Mouse (Mus musculus): Measurements from ENCODE around the gene Zfp513. TPM values are rescaled to one million over a fixed set of nuclear protein-coding genes. Genes with fewer than 3 reads are reported as not detected.

Gene Zfp513
- polyA plus RNA-seq, 1 experiment from 2014 or later = 6.5 TPM

- no peak for ATAC-seq (ENCODE audit: low FRiP score)
- peaks cover 4% of the 10 kb centered on the region for H3K4me1 ChIP-seq (ENCODE audit: control insufficient read depth, insufficient read depth, low read length)
- peak; percentile 45 for DNase-seq (ENCODE audit: low spot score, missing footprints)
- H3K4me3 ChIP-seq (ENCODE audit: low read depth, low read length) = no peak overlapping the region
- H3K27me3 ChIP-seq (ENCODE audit: control insufficient read depth, insufficient read depth, low read length) = no peaks in the 10 kb centered on the region
- no peaks in the 10 kb centered on the region for H3K9me3 ChIP-seq (ENCODE audit: control insufficient read depth, low read length)
- WGBS = 67% methylated on average over 4 of the region's 4 CpGs
- H3K36me3 ChIP-seq (ENCODE audit: control insufficient read depth, insufficient read depth, low read length) = peaks cover 7% of the 10 kb centered on the region
- H3K27ac ChIP-seq (ENCODE audit: low read depth, low read length) = no peak overlapping the region
- no peak overlapping the region for H3K4me2 ChIP-seq
- H3K9ac ChIP-seq (ENCODE audit: low read length) = no peak overlapping the region
Observed at GRCm38 (mm10) chr5:31183678-31184077, 18.4 kb downstream of the Zfp513 start.

- H3K27ac ChIP-seq (ENCODE audit: low read depth, low read length) = no peak overlapping the region
- DNase-seq (ENCODE audit: low spot score, missing footprints) = peak; percentile 86
- H3K4me2 ChIP-seq = no peak overlapping the region
- no peaks in the 10 kb centered on the region for H3K27me3 ChIP-seq (ENCODE audit: control insufficient read depth, insufficient read depth, low read length)
- no peak overlapping the region for H3K4me3 ChIP-seq (ENCODE audit: low read depth, low read length)
- H3K4me1 ChIP-seq (ENCODE audit: control insufficient read depth, insufficient read depth, low read length) = peaks cover 5% of the 10 kb centered on the region
- no peak overlapping the region for H3K9ac ChIP-seq (ENCODE audit: low read length)
- 95% methylated on average over 9 of the region's 9 CpGs for WGBS
- H3K36me3 ChIP-seq (ENCODE audit: control insufficient read depth, insufficient read depth, low read length) = no peaks in the 10 kb centered on the region
- no peaks in the 10 kb centered on the region for H3K9me3 ChIP-seq (ENCODE audit: control insufficient read depth, low read length)
- no peak for ATAC-seq (ENCODE audit: low FRiP score)
Observed at GRCm38 (mm10) chr5:31181183-31181770, 20.8 kb downstream of the Zfp513 start.

- ATAC-seq (ENCODE audit: low FRiP score) (peak; percentile 98), DNase-seq (ENCODE audit: low spot score, missing footprints) (peak; percentile 100)
- Histone ChIP-seq H3K27me3 (ENCODE audit: control insufficient read depth, insufficient read depth, low read length) (no peaks in the 10 kb centered on the region), H3K4me2 (peak within 1 kb of the TSS; percentile 88), H3K4me3 (ENCODE audit: low read depth, low read length) (peak within 1 kb of the TSS; percentile 67), H3K36me3 (ENCODE audit: control insufficient read depth, insufficient read depth, low read length) (no peaks in the 10 kb centered on the region), H3K27ac (ENCODE audit: low read depth, low read length) (peak within 1 kb of the TSS; percentile 95), H3K9me3 (ENCODE audit: control insufficient read depth, low read length) (no peaks in the 10 kb centered on the region), H3K4me1 (ENCODE audit: control insufficient read depth, insufficient read depth, low read length) (peaks cover 5% of the 10 kb centered on the region), H3K9ac (ENCODE audit: low read length) (peak within 1 kb of the TSS; percentile 95)
- WGBS = under 1% methylated on average over 59 of the region's 59 CpGs
Observed at GRCm38 (mm10) chr5:31179766-31180630, 22.1 kb downstream of the Zfp513 start, which contains the start of the genes Gm29609 and Gtf3c2. Gene Gm29609, minus strand, starts transcription at chr5:31179911. Gene Gtf3c2, minus strand, starts transcription at chr5:31180144.

- ATAC-seq (ENCODE audit: low FRiP score) (peak; percentile 78), DNase-seq (ENCODE audit: low spot score, missing footprints) (no peak)
- WGBS = under 1% methylated on average over 25 of the region's 25 CpGs
Observed at GRCm38 (mm10) chr5:31179301-31179765, 22.8 kb downstream of the Zfp513 start.

GRCm38 (mm10) chr5:31168630-31169029 is 33.5 kb downstream of the Zfp513 start:
- Histone ChIP-seq H3K27me3 (ENCODE audit: control insufficient read depth, insufficient read depth, low read length) (no peaks in the 10 kb centered on the region), H3K27ac (ENCODE audit: low read depth, low read length) (no peak overlapping the region), H3K4me3 (ENCODE audit: low read depth, low read length) (no peak overlapping the region), H3K9ac (ENCODE audit: low read length) (no peak overlapping the region), H3K4me1 (ENCODE audit: control insufficient read depth, insufficient read depth, low read length) (no peaks in the 10 kb centered on the region), H3K4me2 (no peak overlapping the region), H3K36me3 (ENCODE audit: control insufficient read depth, insufficient read depth, low read length) (peaks cover 57% of the 10 kb centered on the region), H3K9me3 (ENCODE audit: control insufficient read depth, low read length) (no peaks in the 10 kb centered on the region)
- no peak for DNase-seq (ENCODE audit: low spot score, missing footprints)
- WGBS = 95% methylated on average over 4 of the region's 4 CpGs
- ATAC-seq (ENCODE audit: low FRiP score) = no peak

More at GRCm38 (mm10) chr5:31179301-31179765, 22.8 kb downstream of the Zfp513 start:
- Histone ChIP-seq H3K9ac (ENCODE audit: low read length) (peak overlapping the region; percentile 95), H3K4me1 (ENCODE audit: control insufficient read depth, insufficient read depth, low read length) (peaks cover 5% of the 10 kb centered on the region), H3K27me3 (ENCODE audit: control insufficient read depth, insufficient read depth, low read length) (no peaks in the 10 kb centered on the region), H3K9me3 (ENCODE audit: control insufficient read depth, low read length) (no peaks in the 10 kb centered on the region), H3K4me3 (ENCODE audit: low read depth, low read length) (peak overlapping the region; percentile 67), H3K4me2 (peak overlapping the region; percentile 88), H3K36me3 (ENCODE audit: control insufficient read depth, insufficient read depth, low read length) (no peaks in the 10 kb centered on the region), H3K27ac (ENCODE audit: low read depth, low read length) (peak overlapping the region; percentile 95)

GRCm38 (mm10) chr5:31164878-31165277 is 37.2 kb downstream of the Zfp513 start:
- peaks cover 43% of the 10 kb centered on the region for H3K36me3 ChIP-seq (ENCODE audit: control insufficient read depth, insufficient read depth, low read length)

GRCm38 (mm10) chr5:31162462-31162861 is 39.6 kb downstream of the Zfp513 start:
- Histone ChIP-seq H3K9me3 (ENCODE audit: control insufficient read depth, low read length) (no peaks in the 10 kb centered on the region), H3K4me3 (ENCODE audit: low read depth, low read length) (no peak overlapping the region), H3K9ac (ENCODE audit: low read length) (no peak overlapping the region), H3K4me1 (ENCODE audit: control insufficient read depth, insufficient read depth, low read length) (no peaks in the 10 kb centered on the region), H3K27me3 (ENCODE audit: control insufficient read depth, insufficient read depth, low read length) (no peaks in the 10 kb centered on the region), H3K4me2 (no peak overlapping the region), H3K36me3 (ENCODE audit: control insufficient read depth, insufficient read depth, low read length) (peaks cover 36% of the 10 kb centered on the region), H3K27ac (ENCODE audit: low read depth, low read length) (no peak overlapping the region)
- DNase-seq (ENCODE audit: low spot score, missing footprints) (no peak), ATAC-seq (ENCODE audit: low FRiP score) (no peak)

More at GRCm38 (mm10) chr5:31164878-31165277, 37.2 kb downstream of the Zfp513 start:
- Histone ChIP-seq H3K9ac (ENCODE audit: low read length) (no peak overlapping the region), H3K27ac (ENCODE audit: low read depth, low read length) (no peak overlapping the region), H3K4me3 (ENCODE audit: low read depth, low read length) (no peak overlapping the region), H3K9me3 (ENCODE audit: control insufficient read depth, low read length) (no peaks in the 10 kb centered on the region), H3K4me1 (ENCODE audit: control insufficient read depth, insufficient read depth, low read length) (no peaks in the 10 kb centered on the region), H3K4me2 (no peak overlapping the region), H3K27me3 (ENCODE audit: control insufficient read depth, insufficient read depth, low read length) (no peaks in the 10 kb centered on the region)
- no peak for ATAC-seq (ENCODE audit: low FRiP score)
- DNase-seq (ENCODE audit: low spot score, missing footprints) = no peak
- 92% methylated on average over 1 of the region's 1 CpGs for WGBS

GRCm38 (mm10) chr5:31154152-31154553 is 48.0 kb downstream of the Zfp513 start, which contains the start of gene Mpv17:
Gene Mpv17, minus strand, starts transcription at chr5:31154251.
- Histone ChIP-seq H3K27me3 (ENCODE audit: control insufficient read depth, insufficient read depth, low read length) (no peaks in the 10 kb centered on the region), H3K9me3 (ENCODE audit: control insufficient read depth, low read length) (no peaks in the 10 kb centered on the region), H3K4me3 (ENCODE audit: low read depth, low read length) (peak within 1 kb of the TSS; percentile 58), H3K36me3 (ENCODE audit: control insufficient read depth, insufficient read depth, low read length) (peaks cover 19% of the 10 kb centered on the region), H3K27ac (ENCODE audit: low read depth, low read length) (no peak within 1 kb of the TSS), H3K4me2 (peak within 1 kb of the TSS; percentile 86), H3K4me1 (ENCODE audit: control insufficient read depth, insufficient read depth, low read length) (peaks cover 4% of the 10 kb centered on the region), H3K9ac (ENCODE audit: low read length) (peak within 1 kb of the TSS; percentile 69)
- peak; percentile 95 for DNase-seq (ENCODE audit: low spot score, missing footprints)
- peak; percentile 95 for ATAC-seq (ENCODE audit: low FRiP score)
- under 1% methylated on average over 19 of the region's 19 CpGs for WGBS
